Mouse (Mus musculus): ENCODE measurements at regions not wholly inside any gene's neighbourhood (a gene's known extent, or its start where the extent isn't known, plus 50 kb on each side); places are given as distances from the start of the nearest gene placed in this dataset.

DNA sequence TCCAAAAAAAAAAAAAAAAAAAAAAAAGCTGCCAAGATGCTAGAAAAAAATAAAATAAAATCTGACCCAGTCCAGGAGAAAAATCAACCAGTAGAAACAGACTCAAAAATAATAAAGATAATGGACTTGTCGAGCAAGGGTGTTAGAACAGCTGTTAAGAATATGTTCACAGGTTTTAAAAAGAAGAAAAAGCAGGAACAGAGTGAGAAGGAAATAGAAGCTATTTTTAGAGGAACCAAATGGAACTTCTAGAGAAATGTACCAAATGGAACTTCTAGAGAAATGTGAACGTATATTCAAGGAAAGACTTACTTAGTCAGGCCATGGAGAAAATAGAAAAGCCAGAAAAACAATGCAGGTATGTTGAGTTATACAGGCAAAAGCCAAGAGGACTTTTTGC is 662.4 kb upstream of the Jmjd1c start:
- no peak overlapping the region for H3K27ac ChIP-seq (ENCODE audit: insufficient read depth, low read length)
- TF ChIP-seq CTCF (IDR thresholded peaks at IDR 0.05; ENCODE audit: extremely low read depth, insufficient read depth, insufficient read length, insufficient replicate concordance) (no peak), POLR2A (IDR thresholded peaks at IDR 0.05; ENCODE audit: low read depth, low read length) (no peak)
- 61% methylated on average over 2 of the region's 2 CpGs for WGBS
- no peaks in the 10 kb centered on the region for H3K4me1 ChIP-seq (ENCODE audit: control insufficient read depth, insufficient read depth, insufficient read length)
- no peaks in the 10 kb centered on the region for H3K36me3 ChIP-seq (ENCODE audit: control insufficient read depth, insufficient read depth, low read length)
- no peak overlapping the region for H3K4me3 ChIP-seq (ENCODE audit: extremely low read depth, insufficient read depth, insufficient read length)
- no peaks in the 10 kb centered on the region for H3K27me3 ChIP-seq (ENCODE audit: control insufficient read depth, insufficient read depth, low read length)
- DNase-seq (ENCODE audit: low read depth in 1 of 2, low spot score in 2 of 2), result no peak

DNA sequence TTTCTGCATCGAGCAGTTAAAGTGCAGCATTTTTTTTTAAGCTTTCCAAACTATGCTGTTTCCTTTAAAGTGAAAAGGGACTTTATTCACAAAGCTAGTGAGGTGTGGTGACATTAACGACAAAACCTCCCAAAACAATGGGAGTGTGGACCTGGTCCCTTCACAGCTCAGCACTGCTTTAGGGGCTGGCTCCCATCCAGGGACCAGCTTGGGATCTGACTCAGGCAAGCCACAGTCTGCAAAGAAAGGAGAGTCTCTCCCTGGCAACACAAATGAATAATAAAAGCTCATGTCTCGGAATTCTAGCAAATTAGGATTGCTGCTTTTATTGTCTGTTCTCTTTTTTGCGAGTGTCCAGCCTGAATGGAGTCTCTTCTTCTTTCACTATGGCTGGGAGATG is 625.2 kb upstream of the Jmjd1c start:
- H3K4me1 ChIP-seq (ENCODE audit: control insufficient read depth, insufficient read depth, insufficient read length), result no peaks in the 10 kb centered on the region
- DNase-seq (ENCODE audit: low read depth in 1 of 2, low spot score in 2 of 2), result no peak
- no peak overlapping the region for H3K4me3 ChIP-seq (ENCODE audit: extremely low read depth, insufficient read depth, insufficient read length)
- H3K36me3 ChIP-seq (ENCODE audit: control insufficient read depth, insufficient read depth, low read length), result no peaks in the 10 kb centered on the region
- no peaks in the 10 kb centered on the region for H3K27me3 ChIP-seq (ENCODE audit: control insufficient read depth, insufficient read depth, low read length)
- WGBS, result 65% methylated on average over 4 of the region's 4 CpGs
- no peak overlapping the region for H3K27ac ChIP-seq (ENCODE audit: insufficient read depth, low read length)
- TF ChIP-seq POLR2A (IDR thresholded peaks at IDR 0.05; ENCODE audit: low read depth, low read length) (no peak), CTCF (IDR thresholded peaks at IDR 0.05; ENCODE audit: extremely low read depth, insufficient read depth, insufficient read length, insufficient replicate concordance) (no peak)

DNA sequence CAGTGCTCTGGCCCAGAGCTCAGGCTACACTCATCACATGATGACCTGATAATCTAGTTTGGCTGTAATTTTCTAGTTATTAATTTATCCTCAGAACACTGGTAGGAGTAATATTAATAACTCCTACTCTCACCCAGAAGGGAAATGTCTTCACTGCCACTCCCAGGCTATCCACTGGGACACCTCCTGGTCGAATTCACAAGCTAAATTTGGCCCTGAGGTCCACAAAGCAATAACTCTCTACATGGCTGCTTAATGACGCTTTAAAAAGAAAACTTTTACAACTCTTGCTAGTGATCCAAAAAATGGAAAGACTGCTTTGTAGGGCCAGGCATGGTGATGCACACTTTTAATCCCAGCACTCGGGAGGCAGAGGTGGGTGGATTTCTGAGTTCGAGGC is 623.9 kb upstream of the Jmjd1c start:
- Histone ChIP-seq H3K27me3 (ENCODE audit: control insufficient read depth, insufficient read depth, low read length) (no peaks in the 10 kb centered on the region), H3K4me1 (ENCODE audit: control insufficient read depth, insufficient read depth, insufficient read length) (no peaks in the 10 kb centered on the region), H3K4me3 (ENCODE audit: extremely low read depth, insufficient read depth, insufficient read length) (no peak overlapping the region), H3K27ac (ENCODE audit: insufficient read depth, low read length) (no peak overlapping the region), H3K36me3 (ENCODE audit: control insufficient read depth, insufficient read depth, low read length) (no peaks in the 10 kb centered on the region)
- DNase-seq (ENCODE audit: low read depth in 1 of 2, low spot score in 2 of 2), result no peak
- WGBS, result 66% methylated on average over 4 of the region's 4 CpGs
- TF ChIP-seq POLR2A (IDR thresholded peaks at IDR 0.05; ENCODE audit: low read depth, low read length) (no peak), CTCF (IDR thresholded peaks at IDR 0.05; ENCODE audit: extremely low read depth, insufficient read depth, insufficient read length, insufficient replicate concordance) (no peak)

DNA sequence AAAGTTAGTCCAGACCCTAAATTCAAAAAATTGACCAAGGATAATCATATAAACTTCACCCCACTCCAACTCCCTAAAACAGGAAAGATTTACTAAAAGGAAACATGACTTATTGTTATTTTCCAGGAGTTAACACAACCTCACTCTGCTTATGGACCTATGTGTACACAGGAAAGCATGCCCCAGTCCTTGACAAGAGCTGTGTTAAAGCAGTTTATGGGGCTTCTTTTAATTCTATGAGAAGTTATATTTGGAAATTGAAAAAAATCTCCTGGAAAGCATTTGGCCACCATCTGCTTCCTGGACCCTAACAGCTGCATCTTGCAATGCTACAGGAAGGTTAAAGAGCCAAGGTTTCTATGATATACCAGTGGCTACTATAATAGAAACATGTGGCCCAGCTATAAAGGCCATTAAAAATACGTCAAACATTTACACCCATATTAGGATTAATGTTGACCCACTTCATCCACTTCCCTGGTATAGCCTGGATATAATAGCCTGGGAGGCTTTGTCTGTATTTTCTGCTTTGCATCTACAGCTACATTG is 620.7 kb upstream of the Jmjd1c start:
- no peak for DNase-seq (ENCODE audit: low read depth in 1 of 2, low spot score in 2 of 2)
- Histone ChIP-seq H3K27ac (ENCODE audit: insufficient read depth, low read length) (no peak overlapping the region), H3K4me1 (ENCODE audit: control insufficient read depth, insufficient read depth, insufficient read length) (no peaks in the 10 kb centered on the region), H3K4me3 (ENCODE audit: extremely low read depth, insufficient read depth, insufficient read length) (no peak overlapping the region), H3K27me3 (ENCODE audit: control insufficient read depth, insufficient read depth, low read length) (no peaks in the 10 kb centered on the region), H3K36me3 (ENCODE audit: control insufficient read depth, insufficient read depth, low read length) (no peaks in the 10 kb centered on the region)
- TF ChIP-seq POLR2A (IDR thresholded peaks at IDR 0.05; ENCODE audit: low read depth, low read length) (no peak), CTCF (IDR thresholded peaks at IDR 0.05; ENCODE audit: extremely low read depth, insufficient read depth, insufficient read length, insufficient replicate concordance) (no peak)
- 68% methylated on average over 1 of the region's 1 CpGs for WGBS

DNA sequence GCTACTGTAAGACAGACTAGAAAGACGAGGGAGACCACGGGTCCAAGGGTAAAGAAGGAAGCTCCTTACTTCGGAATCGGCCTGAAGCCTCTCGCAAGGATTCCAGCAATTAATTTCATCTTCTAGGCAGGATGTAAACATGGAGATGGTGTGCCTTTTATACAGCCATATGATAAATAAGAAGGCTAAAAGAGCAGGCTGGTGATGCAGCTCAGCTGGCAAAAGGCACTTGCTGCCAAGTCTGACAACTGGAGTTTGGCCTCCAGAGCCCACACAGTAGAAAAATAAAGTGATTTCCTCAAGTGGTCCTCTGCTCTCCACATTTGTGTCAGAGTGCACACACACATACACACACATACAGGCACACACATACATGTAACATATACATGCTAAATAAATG is 605.1 kb upstream of the Jmjd1c start:
- H3K27me3 ChIP-seq (ENCODE audit: control insufficient read depth, insufficient read depth, low read length), result no peaks in the 10 kb centered on the region
- H3K4me3 ChIP-seq (ENCODE audit: extremely low read depth, insufficient read depth, insufficient read length), result no peak overlapping the region
- no peak overlapping the region for H3K27ac ChIP-seq (ENCODE audit: insufficient read depth, low read length)
- DNase-seq (ENCODE audit: low read depth in 1 of 2, low spot score in 2 of 2), result no peak
- WGBS, result 82% methylated on average over 5 of the region's 5 CpGs
- TF ChIP-seq CTCF (IDR thresholded peaks at IDR 0.05; ENCODE audit: extremely low read depth, insufficient read depth, insufficient read length, insufficient replicate concordance) (no peak), POLR2A (IDR thresholded peaks at IDR 0.05; ENCODE audit: low read depth, low read length) (no peak)
- H3K4me1 ChIP-seq (ENCODE audit: control insufficient read depth, insufficient read depth, insufficient read length), result no peaks in the 10 kb centered on the region
- H3K36me3 ChIP-seq (ENCODE audit: control insufficient read depth, insufficient read depth, low read length), result no peaks in the 10 kb centered on the region

DNA sequence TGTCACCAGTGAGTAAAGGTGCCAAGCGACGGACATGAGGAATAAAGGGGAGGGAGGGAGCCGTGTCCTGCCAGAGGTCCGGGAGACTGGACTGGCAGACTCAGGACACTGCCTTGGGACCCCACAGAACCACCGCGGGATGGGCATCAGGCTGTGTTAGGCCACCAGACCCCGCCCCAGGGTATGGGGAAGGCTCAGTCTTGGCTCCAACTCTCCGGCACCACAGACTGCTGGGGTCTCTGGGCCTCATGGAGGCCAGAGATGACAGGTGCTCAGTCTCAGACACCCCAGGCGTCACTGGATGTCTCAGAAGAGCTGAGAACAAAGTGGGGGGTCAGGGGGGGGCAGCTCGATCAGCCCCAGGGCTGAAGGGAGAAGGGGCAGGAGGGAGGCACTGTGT is 604.1 kb upstream of the Jmjd1c start:
- WGBS, result 62% methylated on average over 10 of the region's 10 CpGs
- TF ChIP-seq POLR2A (IDR thresholded peaks at IDR 0.05; ENCODE audit: low read depth, low read length) (no peak), CTCF (IDR thresholded peaks at IDR 0.05; ENCODE audit: extremely low read depth, insufficient read depth, insufficient read length, insufficient replicate concordance) (no peak)
- H3K4me3 ChIP-seq (ENCODE audit: extremely low read depth, insufficient read depth, insufficient read length), result no peak overlapping the region

DNA sequence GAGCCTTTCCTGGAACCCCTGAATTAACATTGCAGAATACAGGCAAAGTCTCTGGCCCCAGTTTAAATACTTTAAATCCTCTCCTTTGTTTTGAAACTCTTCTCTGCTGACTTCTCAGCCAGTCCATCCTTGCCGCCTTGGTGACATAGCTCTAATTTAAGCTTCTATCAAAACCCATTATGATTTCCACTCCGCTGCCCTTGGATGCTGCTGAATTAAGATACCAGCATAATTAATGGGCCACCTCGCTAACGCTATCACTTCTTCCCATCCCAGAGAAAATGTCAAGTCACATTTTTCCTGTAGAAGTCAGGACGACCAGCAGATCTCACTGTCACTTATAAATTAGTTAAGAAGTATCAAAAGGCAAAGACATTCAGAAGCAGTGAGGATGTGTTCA is 556.1 kb upstream of the Jmjd1c start:
- Histone ChIP-seq H3K27ac (ENCODE audit: insufficient read depth, low read length) (no peak overlapping the region), H3K4me1 (ENCODE audit: control insufficient read depth, insufficient read depth, insufficient read length) (no peaks in the 10 kb centered on the region), H3K4me3 (ENCODE audit: extremely low read depth, insufficient read depth, insufficient read length) (no peak overlapping the region), H3K27me3 (ENCODE audit: control insufficient read depth, insufficient read depth, low read length) (no peaks in the 10 kb centered on the region), H3K36me3 (ENCODE audit: control insufficient read depth, insufficient read depth, low read length) (no peaks in the 10 kb centered on the region)
- no peak for DNase-seq (ENCODE audit: low read depth in 1 of 2, low spot score in 2 of 2)
- WGBS, result 87% methylated on average over 5 of the region's 5 CpGs
- TF ChIP-seq CTCF (IDR thresholded peaks at IDR 0.05; ENCODE audit: extremely low read depth, insufficient read depth, insufficient read length, insufficient replicate concordance) (no peak), POLR2A (IDR thresholded peaks at IDR 0.05; ENCODE audit: low read depth, low read length) (no peak)

More for the DNA sequence above, 604.1 kb upstream of the Jmjd1c start:
- Histone ChIP-seq H3K36me3 (ENCODE audit: control insufficient read depth, insufficient read depth, low read length) (no peaks in the 10 kb centered on the region), H3K4me1 (ENCODE audit: control insufficient read depth, insufficient read depth, insufficient read length) (no peaks in the 10 kb centered on the region), H3K27me3 (ENCODE audit: control insufficient read depth, insufficient read depth, low read length) (no peaks in the 10 kb centered on the region), H3K27ac (ENCODE audit: insufficient read depth, low read length) (no peak overlapping the region)
- no peak for DNase-seq (ENCODE audit: low read depth in 1 of 2, low spot score in 2 of 2)
